In genomic region chr1:172502145-172503110, GRCm38 (mm10) we compare ENCODE assay signal across 2 mouse cellular contexts.
TF ChIP-seq lines count a peak whose summit lies in the region.

No protein-coding gene starts in this region.

TF ChIP-seq in CH12.LX, 34 proteins besides CTCF, POLR2A, EP300 and RAD21:
- TF ChIP-seq TBP (conservative IDR thresholded peaks at IDR 0.05; ENCODE audit: low read depth, low read length) (no peak), GABPA (IDR thresholded peaks at IDR 0.05; ENCODE audit: insufficient replicate concordance, low read depth, low read length) (no peak), CHD2 (IDR thresholded peaks at IDR 0.05; ENCODE audit: low read length) (no peak), MXI1 (IDR thresholded peaks at IDR 0.05; ENCODE audit: low read depth, low read length) (no peak), E2F4 (IDR thresholded peaks at IDR 0.05; ENCODE audit: insufficient replicate concordance, low read depth, low read length) (no peak), MAFK (IDR thresholded peaks at IDR 0.05; ENCODE audit: insufficient replicate concordance, low read length) (no peak), MAZ (IDR thresholded peaks at IDR 0.05; ENCODE audit: low read depth, low read length) (no peak), BHLHE40 (IDR thresholded peaks at IDR 0.05; ENCODE audit: low read depth, low read length) (no peak)

TF ChIP-seq in myocyte, 11 proteins besides CTCF, POLR2A, EP300 and RAD21:
- TF ChIP-seq CEBPB (IDR thresholded peaks at IDR 0.05; ENCODE audit: insufficient read depth, poor library complexity, severe bottlenecking): peak; percentile 59
- no peak for TF ChIP-seq MAX (IDR thresholded peaks at IDR 0.05; ENCODE audit: low read depth)
- TF ChIP-seq TCF3 (IDR thresholded peaks at IDR 0.05; ENCODE audit: insufficient read length, low read depth): peak; percentile 83
- no peak for TF ChIP-seq USF1 (IDR thresholded peaks at IDR 0.05; ENCODE audit: low read depth)
- TF ChIP-seq E2F4 (IDR thresholded peaks at IDR 0.05; ENCODE audit: insufficient read depth): no peak
- peak in 2 of 3 experiments; percentile 85 to 92 for TF ChIP-seq MYOD1 (IDR thresholded peaks at IDR 0.05; ENCODE audit: control insufficient read depth in 1 of 3, insufficient read length in 2 of 3, low read depth in 2 of 3)
- peak; percentile 35 for TF ChIP-seq TCF12 (IDR thresholded peaks at IDR 0.05; ENCODE audit: insufficient read depth, poor library complexity, severe bottlenecking)
- TF ChIP-seq MYOG (IDR thresholded peaks at IDR 0.05; ENCODE audit: control insufficient read depth in 1 of 3, insufficient read depth in 1 of 3, insufficient read length in 2 of 3, low read depth in 2 of 3): peak; percentile 38 to 97 (median 87)
- TF ChIP-seq POLR2AphosphoS2 (IDR thresholded peaks at IDR 0.05; ENCODE audit: insufficient read length, low read depth): peak; percentile 76
- no peak for TF ChIP-seq REST (IDR thresholded peaks at IDR 0.05; ENCODE audit: insufficient read depth, insufficient read length)
- no peak for TF ChIP-seq SRF (IDR thresholded peaks at IDR 0.05; ENCODE audit: control insufficient read depth, insufficient read length, low read depth)
